Mouse (Mus musculus): ENCODE results near the gene Gucy2g.

The Gucy2g gene

GRCm38 (mm10) chr19:55247991-55248520 is 7.0 kb upstream of the Gucy2g start:
- DNase-seq (ENCODE audit: low spot score in 2 of 2): no peak

GRCm38 (mm10) chr19:55247563-55247962 is 6.5 kb upstream of the Gucy2g start:
- DNase-seq (ENCODE audit: low spot score in 2 of 2): no peak

GRCm38 (mm10) chr19:55244791-55245231 is 3.8 kb upstream of the Gucy2g start:
- peak; percentile 7 to 35 for DNase-seq (ENCODE audit: low spot score in 2 of 2)

DNA sequence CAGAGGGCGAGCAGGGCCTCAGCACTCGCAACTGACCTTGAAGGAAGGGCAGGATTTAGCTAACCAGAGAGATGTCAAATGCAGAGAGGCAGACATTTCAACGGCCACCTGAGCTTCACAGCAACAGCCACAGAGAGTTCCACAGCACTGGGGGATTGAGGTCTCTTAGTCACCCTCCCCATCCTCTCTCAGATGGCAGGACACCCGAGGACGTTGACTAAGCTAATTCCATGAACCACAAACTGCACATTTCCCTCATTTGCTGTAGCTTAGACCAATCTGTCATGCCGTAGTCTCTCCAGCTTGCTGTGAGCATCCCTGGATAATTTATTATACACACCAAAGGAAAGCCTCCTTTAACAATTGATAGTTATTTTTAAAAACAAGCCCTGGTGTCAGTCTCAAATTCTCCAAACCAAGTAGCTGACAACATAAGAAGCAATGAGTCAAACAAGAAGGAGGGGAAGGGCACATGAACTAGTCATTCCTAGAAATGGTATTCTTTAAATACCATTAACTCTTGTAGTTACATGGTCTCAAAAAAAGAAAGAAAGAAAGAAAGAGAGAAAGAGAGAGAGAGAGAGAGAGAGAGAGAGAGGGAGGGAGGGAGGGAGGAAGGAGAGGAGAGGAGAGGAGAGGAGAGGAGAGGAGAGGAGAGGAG is 1.1 kb downstream of the Gucy2g start:
- DNase-seq (ENCODE audit: low spot score in 2 of 2): no peak

- no peak for DNase-seq (ENCODE audit: low spot score in 2 of 2)
These were observed 4.5 kb downstream of the Gucy2g start for GRCm38 (mm10) chr19:55236564-55236963.

DNA sequence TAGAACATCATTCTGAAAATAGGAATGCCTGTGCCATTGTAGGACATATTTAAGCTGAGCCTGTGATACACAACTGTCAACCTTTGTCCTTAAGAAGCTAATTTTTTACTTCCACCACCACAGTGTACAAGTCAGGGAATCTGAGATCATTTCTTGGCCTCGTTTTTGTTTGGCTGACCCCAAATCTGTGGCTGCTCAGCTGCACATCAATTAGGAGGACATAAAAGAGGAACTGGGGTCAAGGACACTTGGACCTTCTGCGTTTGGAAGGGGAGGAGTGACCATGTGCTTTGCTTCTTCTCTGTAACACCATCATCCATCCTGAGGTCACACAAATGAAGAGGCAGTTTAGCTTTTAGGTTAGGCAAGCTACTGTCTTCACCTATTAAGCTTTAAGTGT is 5.0 kb downstream of the Gucy2g start:
- no peak for DNase-seq (ENCODE audit: low spot score in 2 of 2)

DNA sequence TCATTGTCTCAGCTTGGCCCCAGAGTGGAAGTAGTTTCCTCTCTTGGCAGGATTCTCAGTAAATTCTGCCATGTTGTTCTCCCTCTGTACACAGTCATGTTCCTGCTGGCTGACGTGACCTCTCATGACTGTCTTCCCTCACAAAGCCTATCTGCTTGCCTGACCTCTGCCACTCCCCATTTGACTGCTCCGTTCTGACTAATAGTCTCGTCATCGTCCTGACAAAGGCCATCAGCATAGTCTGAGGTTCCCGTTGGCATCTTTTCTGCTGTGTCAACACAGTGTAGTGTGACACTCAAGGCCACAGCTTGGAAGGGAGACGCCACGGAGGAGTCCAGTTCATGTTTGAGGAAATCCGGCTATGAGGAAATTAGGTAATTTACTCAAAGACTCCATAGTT is 8.9 kb downstream of the Gucy2g start:
- DNase-seq (ENCODE audit: low spot score in 2 of 2): peak; percentile 14 to 36

DNA sequence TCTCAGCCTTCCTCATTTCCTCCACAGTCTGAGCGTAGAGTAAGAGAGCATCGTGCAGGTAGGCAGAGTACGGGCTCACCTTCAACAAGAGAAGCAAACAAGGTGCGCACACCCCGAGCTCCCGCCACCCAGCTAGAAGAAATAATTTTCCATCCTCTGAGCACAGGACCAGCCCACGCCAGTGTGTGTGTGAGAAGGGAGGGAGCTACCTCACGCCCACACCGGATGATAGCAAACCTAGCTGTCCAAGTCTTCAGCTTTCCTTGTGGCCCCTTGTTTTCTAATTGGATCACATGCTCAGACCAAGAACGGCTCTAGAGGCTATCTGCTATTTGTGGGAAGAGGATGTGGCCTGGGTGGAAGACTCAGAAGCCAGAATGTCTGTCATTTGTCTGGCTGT is 10.0 kb downstream of the Gucy2g start:
- DNase-seq (ENCODE audit: low spot score in 2 of 2): no peak

DNA sequence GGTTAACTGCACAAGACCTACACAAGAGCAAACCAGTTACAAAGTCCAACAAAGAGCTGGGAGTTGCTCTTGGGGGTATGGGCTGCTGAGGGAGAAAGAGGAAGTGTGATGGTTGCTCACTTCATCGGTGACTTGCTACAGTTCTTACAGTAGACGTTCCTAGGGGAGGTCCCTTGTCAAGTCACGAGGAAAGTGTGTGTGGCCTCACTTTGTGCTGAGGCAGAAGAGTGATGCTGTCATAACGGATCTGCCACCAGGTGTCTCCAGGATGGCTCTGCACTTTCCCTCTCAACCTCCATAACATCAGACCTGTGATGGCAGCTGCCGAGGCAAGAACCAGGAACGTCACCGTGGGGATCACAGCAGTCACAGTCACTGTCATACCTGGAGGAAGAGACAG is 13.9 kb downstream of the Gucy2g start:
- peak; percentile 20 to 21 for DNase-seq (ENCODE audit: low spot score in 2 of 2)

- no peak for DNase-seq (ENCODE audit: low spot score in 2 of 2)
These were observed 14.4 kb downstream of the Gucy2g start for GRCm38 (mm10) chr19:55226621-55227020.

- DNase-seq (ENCODE audit: low spot score in 2 of 2): no peak
These were observed 18.8 kb downstream of the Gucy2g start for GRCm38 (mm10) chr19:55222268-55222667.

DNA sequence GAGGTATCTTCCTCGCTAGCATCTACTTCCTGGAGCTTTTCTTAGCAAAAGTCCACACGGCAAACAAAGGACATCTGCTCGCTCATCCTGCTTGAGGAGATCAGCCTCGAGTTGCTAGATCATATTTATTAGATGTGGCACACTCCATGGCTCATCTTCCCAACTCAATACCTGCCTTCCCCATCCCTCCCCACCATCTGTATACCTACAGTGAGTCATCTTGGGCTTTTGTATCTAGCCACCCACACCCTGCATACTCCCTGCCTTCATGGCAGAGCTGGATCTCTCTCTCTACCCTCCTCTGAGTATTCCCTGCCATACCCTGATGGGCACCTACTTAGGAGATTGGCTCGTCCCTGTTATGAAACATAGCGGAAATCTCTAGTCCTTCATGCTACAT is 19.8 kb downstream of the Gucy2g start:
- DNase-seq (ENCODE audit: low spot score in 2 of 2): no peak

DNA sequence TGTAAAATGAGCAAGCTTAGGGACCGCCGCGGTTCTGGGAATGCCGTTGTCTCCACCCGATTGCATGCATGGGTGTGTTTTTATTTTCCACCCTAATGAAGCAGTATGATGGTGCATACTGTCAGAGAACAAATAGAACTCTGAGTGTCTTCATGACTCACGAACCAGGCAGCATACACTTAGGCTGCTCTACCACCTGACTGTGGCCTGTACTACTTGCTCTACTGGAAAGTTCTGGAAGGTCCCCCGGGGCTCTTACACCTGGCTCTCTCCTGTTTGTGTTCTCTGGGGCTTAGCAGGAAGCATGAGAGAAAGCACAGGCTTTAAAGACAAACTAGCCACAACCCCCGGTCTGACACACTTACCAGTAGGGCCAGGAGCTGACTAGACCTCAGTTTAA is 21.7 kb downstream of the Gucy2g start:
- DNase-seq (ENCODE audit: low spot score in 2 of 2): no peak

GRCm38 (mm10) chr19:55218741-55219221 is 22.3 kb downstream of the Gucy2g start:
- DNase-seq (ENCODE audit: low spot score in 2 of 2): peak; percentile 41 to 59

GRCm38 (mm10) chr19:55218192-55218739 is 22.8 kb downstream of the Gucy2g start:
- peak; percentile 62 to 73 for DNase-seq (ENCODE audit: low spot score in 2 of 2)

GRCm38 (mm10) chr19:55217365-55217764 is 23.7 kb downstream of the Gucy2g start:
- no peak for DNase-seq (ENCODE audit: low spot score in 2 of 2)

DNA sequence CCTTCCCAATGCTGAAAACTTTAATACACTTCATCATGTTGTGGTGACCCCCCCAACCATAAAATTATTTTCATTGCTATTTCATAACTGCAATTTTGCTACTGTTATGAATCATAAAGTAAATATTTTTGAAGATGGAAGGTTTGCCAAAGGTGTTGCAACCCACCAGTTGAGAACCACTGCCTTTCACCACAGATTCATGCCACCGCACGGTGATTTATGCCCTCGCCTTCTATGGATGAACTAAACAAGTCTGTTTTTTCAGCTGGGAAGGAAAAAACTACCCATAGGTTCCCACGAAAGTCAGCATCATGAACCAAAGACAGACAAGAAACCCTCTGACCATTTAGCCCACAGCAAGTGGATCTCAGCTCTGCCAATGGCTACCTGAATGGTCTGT is 24.2 kb downstream of the Gucy2g start:
- DNase-seq (ENCODE audit: low spot score in 2 of 2): no peak

DNA sequence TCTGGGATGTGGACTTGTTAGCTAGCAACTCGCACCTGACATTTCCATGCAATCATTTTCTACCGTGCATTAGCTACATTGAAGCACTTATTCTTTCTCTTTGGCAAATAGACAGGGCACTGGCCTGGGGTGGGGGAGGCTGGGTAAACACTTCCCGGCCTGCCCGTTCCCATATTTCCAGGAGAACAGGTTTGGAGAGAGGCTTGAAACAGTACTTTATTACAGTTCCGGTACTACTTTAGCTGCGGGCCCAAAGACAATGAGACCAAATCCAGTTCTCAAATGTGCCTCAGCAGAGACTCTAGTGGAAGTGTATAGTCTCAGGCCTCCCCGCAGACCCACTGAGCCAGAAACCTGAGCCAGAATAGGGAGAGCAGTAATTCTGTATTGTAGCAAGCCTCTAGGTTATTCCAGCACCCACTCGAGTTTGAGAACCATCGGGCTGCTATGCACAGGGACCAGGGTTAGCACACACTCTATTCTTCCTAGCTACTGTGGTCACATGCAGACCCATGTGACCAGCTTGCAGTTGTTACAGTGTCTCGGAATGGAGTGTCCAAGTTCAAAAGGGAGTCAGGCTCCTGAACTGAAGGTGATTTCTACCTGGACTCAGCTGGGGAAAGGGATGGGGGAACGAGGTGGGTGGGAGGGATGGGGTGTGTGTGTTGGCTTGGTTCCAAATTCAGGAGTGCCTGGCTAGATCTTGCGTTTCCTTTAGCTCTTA is 27.3 kb downstream of the Gucy2g start:
- no peak for DNase-seq (ENCODE audit: low spot score in 2 of 2)

GRCm38 (mm10) chr19:55211698-55212097 is 29.3 kb downstream of the Gucy2g start:
- no peak for DNase-seq (ENCODE audit: low spot score in 2 of 2)

GRCm38 (mm10) chr19:55209084-55209483 is 32.0 kb downstream of the Gucy2g start:
- DNase-seq (ENCODE audit: low spot score in 2 of 2): no peak

GRCm38 (mm10) chr19:55208654-55209053 is 32.4 kb downstream of the Gucy2g start:
- no peak for DNase-seq (ENCODE audit: low spot score in 2 of 2)

GRCm38 (mm10) chr19:55207746-55208538 is 33.1 kb downstream of the Gucy2g start:
- DNase-seq (ENCODE audit: low spot score in 2 of 2): no peak

Data from spleen, postnatal 36 days (tissue).